Mouse (Mus musculus) small intestine, adult 2 months (tissue): ENCODE data around the gene Olfr331. TPM values are rescaled to one million over a fixed set of nuclear protein-coding genes. Genes with fewer than 3 reads are reported as not detected.

Experiments
- H3K27ac ChIP-seq: fragments of 200-500 bp; 2 replicates; pipeline ENCODE4 v1.5.1; 2012; ENCODE audit warnings: low read depth, low read length, control low read depth, inconsistent platforms; ENCODE audit not compliant: insufficient read depth
- H3K27me3 ChIP-seq: fragments of 200-500 bp; 2 replicates; pipeline ENCODE4 v1.6.1; 2012; ENCODE audit warnings: mild to moderate bottlenecking, moderate library complexity, low read length, inconsistent platforms; ENCODE audit not compliant: control insufficient read depth, insufficient read depth
- H3K36me3 ChIP-seq: fragments of 200-500 bp; 2 replicates; pipeline ENCODE4 v1.6.1; 2012; ENCODE audit warnings: mild to moderate bottlenecking, low read length, control low read depth, inconsistent platforms; ENCODE audit not compliant: control insufficient read depth, insufficient read depth
- H3K4me1 ChIP-seq: fragments of 200-500 bp; 2 replicates; pipeline ENCODE4 v1.6.1; 2012; ENCODE audit warnings: low read length, inconsistent platforms, mixed read lengths; ENCODE audit not compliant: control insufficient read depth, insufficient read depth, insufficient read length
- H3K4me3 ChIP-seq: fragments of 200-500 bp; 2 replicates; pipeline ENCODE4 v1.5.1; 2012; ENCODE audit warnings: low read depth, mild to moderate bottlenecking, control low read depth, inconsistent platforms, low read length, moderate library complexity
- CTCF ChIP-seq: fragments of 200-500 bp; IDR thresholded peaks from 2 replicates; pipeline ENCODE4 v1.5.1; 2012; ENCODE audit warnings: low read depth, mild to moderate bottlenecking, control low read depth, inconsistent platforms, low read length, moderate library complexity, mixed read lengths; ENCODE audit not compliant: insufficient replicate concordance, insufficient read length; ENCODE audit errors: extremely low read depth
- POLR2A ChIP-seq: fragments of 200-500 bp; IDR thresholded peaks from 2 replicates; pipeline ENCODE4 v1.6.1; 2012; ENCODE audit warnings: low read depth, mild to moderate bottlenecking, control low read depth, inconsistent platforms, low read length, moderate library complexity
- WGBS: fragments of 180-500 bp; shearing (Covaris S2); methylation state at CpG from one replicate; pipeline ENCODE4 v1.1.7; 2018; 5-methylcytosine and 5-hydroxymethylcytosine counted together
- polyA plus RNA-seq: library from polyadenylated mRNA; depleted of rRNA; stranded (reverse); fragments of >200 nt; gene quantifications from 2 replicates; pipeline ENCODE4 v1.2.3, GENCODE M21; 2012; rRNA removed

Gene Olfr331
- polyA plus RNA-seq, 1 experiment: not detected

DNA sequence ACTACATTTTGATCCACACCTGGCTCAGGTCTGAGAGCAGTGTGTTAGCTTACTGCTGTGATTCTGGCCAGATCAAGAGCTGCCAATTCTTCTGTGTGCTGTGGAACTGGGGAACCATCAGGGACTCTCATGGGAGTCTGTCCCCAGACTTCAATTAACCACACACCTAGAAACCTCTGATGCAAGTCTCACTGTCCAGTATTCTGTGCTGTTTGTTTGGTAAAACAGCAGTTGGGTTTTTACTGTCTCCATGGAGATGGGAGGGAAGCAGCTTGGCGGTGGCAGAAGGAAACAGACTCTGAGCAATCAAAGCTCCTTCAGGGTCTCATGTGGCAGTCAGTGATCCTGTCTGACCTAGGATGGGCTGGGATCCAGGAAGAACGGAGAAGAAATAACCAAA lies 9.9 kb downstream of the Olfr331 start, which contains the start of gene Olfr332:
Gene Olfr332, minus strand, starts transcription at position 101 of the 400 bp plus-strand sequence.
- H3K4me3 ChIP-seq: no peak within 1 kb of the TSS
- no peak within 1 kb of the TSS for H3K27ac ChIP-seq
- H3K27me3 ChIP-seq: peaks cover 3% of the 10 kb centered on the region; the same call in 1 of the 2 replicates
- WGBS: 57% methylated on average over 2 of the region's 2 CpGs
- H3K4me1 ChIP-seq: no peaks in the 10 kb centered on the region
- H3K36me3 ChIP-seq: no peaks in the 10 kb centered on the region
- TF ChIP-seq CTCF (no peak), POLR2A (no peak)

DNA sequence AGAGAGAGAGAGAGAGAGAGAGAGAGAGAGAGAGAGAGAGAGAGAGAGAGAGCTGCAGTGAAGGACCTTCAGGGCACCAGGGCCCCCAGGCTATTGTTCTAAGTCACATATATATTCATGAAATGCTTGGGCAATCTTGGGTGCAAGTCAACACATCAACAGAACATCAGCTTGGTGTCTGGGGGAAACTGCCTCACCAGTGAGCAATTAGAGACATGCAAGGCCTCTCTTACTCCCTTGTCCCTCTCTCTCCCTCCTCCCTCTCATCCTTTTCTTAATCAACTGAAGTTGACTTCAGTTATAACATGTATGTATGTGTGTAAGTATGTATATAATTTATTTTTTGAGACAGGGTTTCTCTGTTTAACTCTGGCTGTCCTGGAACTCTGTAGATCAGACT lies 40.2 kb downstream of the Olfr331 start, which contains the start of gene Olfr30:
Gene Olfr30, minus strand, starts transcription at position 101 of the 400 bp plus-strand sequence.
- TF ChIP-seq CTCF: no peak
- no peak for TF ChIP-seq POLR2A
- Histone ChIP-seq H3K4me3 (no peak within 1 kb of the TSS), H3K27me3 (no peaks in the 10 kb centered on the region), H3K36me3 (no peaks in the 10 kb centered on the region), H3K27ac (no peak within 1 kb of the TSS), H3K4me1 (no peaks in the 10 kb centered on the region)

DNA sequence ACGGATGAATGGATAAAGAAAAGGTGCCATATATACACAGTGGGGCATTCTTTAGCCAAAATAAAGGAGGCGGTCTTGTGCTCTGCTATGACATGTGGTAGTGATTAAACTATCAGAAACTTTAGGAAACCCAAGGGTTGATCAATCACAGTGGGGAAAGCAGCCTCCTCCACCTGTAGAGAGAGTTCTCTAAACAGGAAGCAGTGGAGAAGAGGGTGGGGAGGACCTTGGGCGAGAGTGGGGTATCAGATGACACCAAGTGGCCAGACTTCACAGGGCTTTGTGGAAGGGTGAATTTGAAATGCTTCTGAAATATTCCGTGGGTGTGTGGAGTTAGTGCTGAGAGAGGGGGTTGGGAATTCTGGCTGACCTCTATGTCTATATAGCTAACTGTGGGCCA lies 48.8 kb downstream of the Olfr331 start:
- 60% methylated on average over 4 of the region's 4 CpGs for WGBS
- Histone ChIP-seq H3K36me3 (no peaks in the 10 kb centered on the region), H3K4me1 (no peaks in the 10 kb centered on the region), H3K4me3 (no peak overlapping the region), H3K27me3 (no peaks in the 10 kb centered on the region), H3K27ac (no peak overlapping the region)
- no peak for TF ChIP-seq POLR2A
- no peak for TF ChIP-seq CTCF

DNA sequence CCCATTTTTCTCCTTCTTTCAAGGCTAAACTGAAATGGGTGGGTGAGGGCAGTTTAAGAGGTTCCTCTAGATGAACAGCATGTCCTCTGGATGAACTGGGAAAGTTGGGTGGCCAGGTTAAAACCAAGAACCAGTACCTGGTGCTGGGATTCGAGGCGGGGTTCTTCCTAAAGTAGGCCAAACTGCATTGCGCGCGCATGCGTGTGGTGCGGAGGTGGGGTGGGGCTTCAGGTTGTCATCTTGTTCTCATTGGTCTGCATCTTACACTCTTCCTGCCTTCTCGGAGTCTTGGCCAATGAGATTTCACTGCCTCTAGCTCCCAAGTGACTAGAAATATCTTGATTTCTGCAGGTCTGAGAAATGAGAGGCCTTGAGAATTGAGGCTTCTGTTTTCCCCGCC lies 49.6 kb downstream of the Olfr331 start, which contains the start of gene Lypd9:
Gene Lypd9, minus strand, starts transcription at position 165 of the 400 bp plus-strand sequence.
- H3K27ac ChIP-seq: no peak within 1 kb of the TSS
- WGBS: 97% methylated on average over 9 of the region's 9 CpGs
- TF ChIP-seq CTCF (no peak), POLR2A (no peak)
- H3K4me1 ChIP-seq: no peaks in the 10 kb centered on the region
- H3K36me3 ChIP-seq: no peaks in the 10 kb centered on the region
- H3K4me3 ChIP-seq: no peak within 1 kb of the TSS
- H3K27me3 ChIP-seq: no peaks in the 10 kb centered on the region

Other genes with a start within 250 kb of the Olfr331 start
- gene 4930438A08Rik, start 227.8 kb downstream of the Olfr331 start, polyA plus RNA-seq: 0.28 and 0.71 TPM in 2 replicates
- 14.1 and 15.8 TPM in 2 replicates for gene Zfp692, start 195.5 kb downstream of the Olfr331 start, polyA plus RNA-seq
- 17.5 and 17.8 TPM in 2 replicates for gene Zfp672, start 172.2 kb downstream of the Olfr331 start, polyA plus RNA-seq
- 14.9 and 22.7 TPM in 2 replicates for gene Sh3bp5l, start 171.8 kb downstream of the Olfr331 start, polyA plus RNA-seq
- gene Lypd8, start 123.5 kb downstream of the Olfr331 start, polyA plus RNA-seq: 1,520 and 2,382 TPM in 2 replicates
- 0.63 and 1.0 TPM in 2 replicates for gene 1810065E05Rik, start 81.5 kb downstream of the Olfr331 start, polyA plus RNA-seq
- not detected in 2 replicates for gene Gm12253, start 70.0 kb downstream of the Olfr331 start, polyA plus RNA-seq
- not detected in 2 replicates for gene Lypd9, start 49.6 kb downstream of the Olfr331 start, polyA plus RNA-seq
- gene Olfr30, start 40.3 kb downstream of the Olfr331 start, polyA plus RNA-seq: not detected in 2 replicates
- not detected in 2 replicates for gene Olfr332, start 10.0 kb downstream of the Olfr331 start, polyA plus RNA-seq
- not detected in 2 replicates for gene Olfr330, start 32.3 kb upstream of the Olfr331 start, polyA plus RNA-seq
- gene Olfr329-ps, start 43.9 kb upstream of the Olfr331 start, polyA plus RNA-seq: not detected in 2 replicates
- not detected in 2 replicates for gene Olfr328, start 53.1 kb upstream of the Olfr331 start, polyA plus RNA-seq
- not detected in 2 replicates for gene Olfr224, start 68.0 kb upstream of the Olfr331 start, polyA plus RNA-seq
- not detected in 2 replicates for gene Olfr325, start 75.2 kb upstream of the Olfr331 start, polyA plus RNA-seq
- gene Olfr324, start 92.5 kb upstream of the Olfr331 start, polyA plus RNA-seq: not detected in 2 replicates
- 32.8 and 181 TPM in 2 replicates for gene 2210407C18Rik, start 113.5 kb upstream of the Olfr331 start, polyA plus RNA-seq
- not detected in 2 replicates for gene Olfr323, start 127.9 kb upstream of the Olfr331 start, polyA plus RNA-seq
- 0.05 TPM in 1 of 2 replicates, not detected in the other for gene Trim58, start 137.9 kb upstream of the Olfr331 start, polyA plus RNA-seq
- not detected in 2 replicates for gene Olfr322, start 156.2 kb upstream of the Olfr331 start, polyA plus RNA-seq
- not detected in 2 replicates for gene Olfr320, start 178.5 kb upstream of the Olfr331 start, polyA plus RNA-seq
- gene Olfr319, start 196.6 kb upstream of the Olfr331 start, polyA plus RNA-seq: not detected in 2 replicates
- gene Olfr318, start 221.4 kb upstream of the Olfr331 start, polyA plus RNA-seq: not detected in 2 replicates
- not detected in 2 replicates for gene Olfr317, start 236.6 kb upstream of the Olfr331 start, polyA plus RNA-seq